Mouse (Mus musculus) midbrain, embryonic 13.5 days (tissue): ENCODE data around the gene Mrgpra2b. TPM values are rescaled to one million over a fixed set of nuclear protein-coding genes. Genes with fewer than 3 reads are reported as not detected.

ENCODE experiments used
- polyA plus RNA-seq: library from polyadenylated mRNA; unstranded; fragments of >200 nt; fragmentation: Nextera tagmentation; extraction: Ambion mirVana; gene quantifications from 2 replicates; pipeline ENCODE4 v1.2.1, GENCODE M21; 2015

Gene Mrgpra2b
- polyA plus RNA-seq, 1 experiment from 2014 or later = not detected

Other genes starting within 250 kb of the Mrgpra2b start
- not detected in 2 replicates for gene Mrgpra1, start 174.6 kb downstream of the Mrgpra2b start, polyA plus RNA-seq
- not detected in 2 replicates for gene Mrgpra2a, start 76.7 kb downstream of the Mrgpra2b start, polyA plus RNA-seq
- not detected in 2 replicates for gene Mrgpra3, start 72.5 kb upstream of the Mrgpra2b start, polyA plus RNA-seq